Mouse (Mus musculus): Measurements from ENCODE around the gene Rai1. TPM values are rescaled to one million over a fixed set of nuclear protein-coding genes. Genes with fewer than 3 reads are reported as not detected.

Rai1 gene
- total RNA-seq, 1 experiment, result 15.5 TPM

GRCm38 (mm10) chr11:60122611-60123010, 17.8 kb downstream of the Rai1 start:
- Histone ChIP-seq H3K9me3 (ENCODE audit: control insufficient read depth, insufficient read depth, low read depth, low read length) (no peaks in the 10 kb centered on the region), H3K4me3 (ENCODE audit: insufficient read depth in 1 of 2, low read depth in 1 of 2, low read length in 2 of 2, poor library complexity in 1 of 2, severe bottlenecking in 1 of 2) (no peak overlapping the region), H3K36me3 (ENCODE audit: control insufficient read depth, insufficient read depth, low read length, poor library complexity, severe bottlenecking) (no peaks in the 10 kb centered on the region), H3K9ac (ENCODE audit: insufficient read depth, low read depth, low read length, poor library complexity, severe bottlenecking) (no peak overlapping the region), H3K4me1 (ENCODE audit: control insufficient read depth in 2 of 2, insufficient read depth in 2 of 2, low read length in 2 of 2, poor library complexity in 1 of 2) (0 out of 4 replicates have a peak, but pooled peaks cover 2 to 6% of the 10 kb centered on the region in 2 experiments), H3K27ac (ENCODE audit: insufficient read depth, low read depth, low read length, poor library complexity, severe bottlenecking) (no peak overlapping the region)
- no peak for TF ChIP-seq ZC3H11A (IDR thresholded peaks at IDR 0.05; ENCODE audit: borderline replicate concordance, low read depth, low read length)
- TF ChIP-seq ZNF384 (IDR thresholded peaks at IDR 0.05; ENCODE audit: low read depth, low read length), result no peak
- no peak for TF ChIP-seq HCFC1 (IDR thresholded peaks at IDR 0.05; ENCODE audit: borderline replicate concordance, insufficient read depth, low read length)
- TF ChIP-seq MAFK (IDR thresholded peaks at IDR 0.05; ENCODE audit: insufficient read depth, low read depth, low read length), result no peak
- no peak for TF ChIP-seq CHD2 (IDR thresholded peaks at IDR 0.05; ENCODE audit: low read depth, low read length)
- in situ Hi-C loops (cut with MboI; ENCODE audit: low sequenced_read_pairs in 2 of 2, unreplicated experiment in 2 of 2), result no loop called here
- no peak for DNase-seq (ENCODE audit: low read depth, low spot score)

- no peak for TF ChIP-seq HCFC1 (IDR thresholded peaks at IDR 0.05; ENCODE audit: borderline replicate concordance, insufficient read depth, low read length)
- no peak for TF ChIP-seq ZC3H11A (IDR thresholded peaks at IDR 0.05; ENCODE audit: borderline replicate concordance, low read depth, low read length)
- TF ChIP-seq CHD2 (IDR thresholded peaks at IDR 0.05; ENCODE audit: low read depth, low read length), result no peak
- TF ChIP-seq MAFK (IDR thresholded peaks at IDR 0.05; ENCODE audit: insufficient read depth, low read depth, low read length), result no peak
- TF ChIP-seq ZNF384 (IDR thresholded peaks at IDR 0.05; ENCODE audit: low read depth, low read length), result no peak
- H3K4me1 ChIP-seq (ENCODE audit: control insufficient read depth in 2 of 2, insufficient read depth in 2 of 2, low read length in 2 of 2, poor library complexity in 1 of 2), result 0 out of 4 replicates have a peak, but pooled peaks cover 2 to 6% of the 10 kb centered on the region in 2 experiments
- H3K4me3 ChIP-seq (ENCODE audit: insufficient read depth in 1 of 2, low read depth in 1 of 2, low read length in 2 of 2, poor library complexity in 1 of 2, severe bottlenecking in 1 of 2), result no peak overlapping the region
- no peak overlapping the region for H3K27ac ChIP-seq (ENCODE audit: insufficient read depth, low read depth, low read length, poor library complexity, severe bottlenecking)
- no peaks in the 10 kb centered on the region for H3K9me3 ChIP-seq (ENCODE audit: control insufficient read depth, insufficient read depth, low read depth, low read length)
- no peaks in the 10 kb centered on the region for H3K36me3 ChIP-seq (ENCODE audit: control insufficient read depth, insufficient read depth, low read length, poor library complexity, severe bottlenecking)
- H3K9ac ChIP-seq (ENCODE audit: insufficient read depth, low read depth, low read length, poor library complexity, severe bottlenecking), result no peak overlapping the region
- no peak for DNase-seq (ENCODE audit: low read depth, low spot score)
- in situ Hi-C loops (cut with MboI; ENCODE audit: low sequenced_read_pairs in 2 of 2, unreplicated experiment in 2 of 2), result no loop called here
These were observed 22.2 kb downstream of the Rai1 start for GRCm38 (mm10) chr11:60127048-60127447.

GRCm38 (mm10) chr11:60127863-60128512, 23.2 kb downstream of the Rai1 start:
- Histone ChIP-seq H3K9ac (ENCODE audit: insufficient read depth, low read depth, low read length, poor library complexity, severe bottlenecking) (no peak overlapping the region), H3K4me1 (ENCODE audit: control insufficient read depth in 2 of 2, insufficient read depth in 2 of 2, low read length in 2 of 2, poor library complexity in 1 of 2) (0 out of 4 replicates have a peak, but pooled peaks cover 2 to 6% of the 10 kb centered on the region in 2 experiments), H3K9me3 (ENCODE audit: control insufficient read depth, insufficient read depth, low read depth, low read length) (no peaks in the 10 kb centered on the region), H3K27ac (ENCODE audit: insufficient read depth, low read depth, low read length, poor library complexity, severe bottlenecking) (no peak overlapping the region), H3K4me3 (ENCODE audit: insufficient read depth in 1 of 2, low read depth in 1 of 2, low read length in 2 of 2, poor library complexity in 1 of 2, severe bottlenecking in 1 of 2) (no peak overlapping the region), H3K36me3 (ENCODE audit: control insufficient read depth, insufficient read depth, low read length, poor library complexity, severe bottlenecking) (no peaks in the 10 kb centered on the region)
- in situ Hi-C loops (cut with MboI; ENCODE audit: low sequenced_read_pairs in 2 of 2, unreplicated experiment in 2 of 2), result no loop called here
- no peak for TF ChIP-seq HCFC1 (IDR thresholded peaks at IDR 0.05; ENCODE audit: borderline replicate concordance, insufficient read depth, low read length)
- DNase-seq (ENCODE audit: low read depth, low spot score), result no peak

- Histone ChIP-seq H3K9ac (ENCODE audit: insufficient read depth, low read depth, low read length, poor library complexity, severe bottlenecking) (no peak overlapping the region), H3K9me3 (ENCODE audit: control insufficient read depth, insufficient read depth, low read depth, low read length) (no peaks in the 10 kb centered on the region), H3K27ac (ENCODE audit: insufficient read depth, low read depth, low read length, poor library complexity, severe bottlenecking) (no peak overlapping the region), H3K4me3 (ENCODE audit: insufficient read depth in 1 of 2, low read depth in 1 of 2, low read length in 2 of 2, poor library complexity in 1 of 2, severe bottlenecking in 1 of 2) (no peak overlapping the region), H3K36me3 (ENCODE audit: control insufficient read depth, insufficient read depth, low read length, poor library complexity, severe bottlenecking) (no peaks in the 10 kb centered on the region), H3K4me1 (ENCODE audit: control insufficient read depth in 2 of 2, insufficient read depth in 2 of 2, low read length in 2 of 2, poor library complexity in 1 of 2) (0 out of 4 replicates have a peak, but pooled peaks cover 2 to 6% of the 10 kb centered on the region in 2 experiments)
- in situ Hi-C loops (cut with MboI; ENCODE audit: low sequenced_read_pairs in 2 of 2, unreplicated experiment in 2 of 2), result no loop called here
- TF ChIP-seq ZNF384 (IDR thresholded peaks at IDR 0.05; ENCODE audit: low read depth, low read length), result no peak
- no peak for TF ChIP-seq HCFC1 (IDR thresholded peaks at IDR 0.05; ENCODE audit: borderline replicate concordance, insufficient read depth, low read length)
- TF ChIP-seq CHD2 (IDR thresholded peaks at IDR 0.05; ENCODE audit: low read depth, low read length), result no peak
- TF ChIP-seq MAFK (IDR thresholded peaks at IDR 0.05; ENCODE audit: insufficient read depth, low read depth, low read length), result no peak
- no peak for TF ChIP-seq ZC3H11A (IDR thresholded peaks at IDR 0.05; ENCODE audit: borderline replicate concordance, low read depth, low read length)
- DNase-seq (ENCODE audit: low read depth, low spot score), result no peak
These were observed 25.7 kb downstream of the Rai1 start for GRCm38 (mm10) chr11:60130516-60130915.

Measured in ES-E14 (cell line).